Mouse (Mus musculus) Patski (cell line): ENCODE measurements around the gene Fam78b. TPM values are rescaled to one million over a fixed set of nuclear protein-coding genes. Genes with fewer than 3 reads are reported as not detected.

Experiments used
- ATAC-seq: fragments of 100-300 bp; one replicate; pipeline ENCODE4 v1.8.0; 2021
- CTCF ChIA-PET: fragments of 350-600 bp; sonication (Branson Sonifier 250); formaldehyde crosslinking; loops from one replicate; lab custom pipeline; 2022; ENCODE audit warnings: inconsistent platforms; lab: Charles Lee
- POLR2A ChIA-PET: fragments of 350-600 bp; sonication (Branson Sonifier 250); formaldehyde crosslinking; loops from one replicate; lab custom pipeline; 2022; ENCODE audit warnings: antibody characterized with exemption, inconsistent platforms; lab: Charles Lee
- DNase-seq: peaks from one replicate; pipeline ENCODE4 v3.0.0-alpha.2; 2011; ENCODE audit warnings: low read depth, low spot score
- H3K27me3 ChIP-seq: fragments of 371-371 bp; one replicate; pipeline ENCODE4 v1.5.1; 2021
- CTCF ChIP-seq: fragments of 100-300 bp; IDR thresholded peaks from one replicate; pipeline ENCODE4 v1.5.1; 2021
- in situ Hi-C: fragments of 300-500 bp; cut with MboI; formaldehyde crosslinking; loops from 3 replicates; pipeline ENCODE4 v1.11.1; 2018; ENCODE audit warnings: low pct_unique_long_range_greater_than_20kb, mixed read lengths
- polyA plus RNA-seq: library from polyadenylated mRNA; unstranded; gene quantifications from one replicate; pipeline ENCODE4 v1.2.3, GENCODE M21; 2021

Gene Fam78b
- not detected for polyA plus RNA-seq

DNA sequence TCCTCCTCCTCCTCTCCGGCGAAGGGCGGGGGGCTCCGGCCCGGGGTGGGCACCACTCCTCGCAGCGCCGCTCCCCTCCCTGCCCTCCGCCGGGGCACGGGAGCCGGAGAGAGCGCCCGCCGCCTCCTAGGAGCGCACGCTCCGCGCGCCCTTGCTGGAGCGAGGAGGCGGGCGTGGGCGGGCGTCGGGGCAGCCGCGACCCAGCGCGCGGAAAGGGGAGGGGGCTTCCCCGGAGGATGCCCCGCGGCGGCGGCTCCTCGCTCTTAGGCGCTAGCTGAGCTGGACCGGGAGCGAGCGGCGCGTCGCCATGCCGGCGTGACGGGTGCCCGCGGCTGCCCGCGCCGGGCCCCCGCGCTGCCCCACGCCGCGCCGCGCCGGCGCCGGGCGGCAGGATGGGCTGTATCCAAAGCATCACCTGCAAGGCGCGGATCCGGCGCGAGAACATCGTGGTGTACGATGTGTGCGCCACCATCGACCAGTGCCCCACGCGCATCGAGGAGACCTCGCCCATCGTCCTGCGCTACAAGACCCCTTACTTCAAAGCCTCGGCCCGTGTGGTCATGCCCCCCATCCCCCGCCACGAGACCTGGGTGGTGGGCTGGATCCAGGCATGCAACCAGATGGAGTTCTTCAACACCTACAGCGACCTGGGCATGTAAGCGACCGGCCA is at the start of gene Fam78b:
Gene Fam78b, plus strand, starts transcription at position 244 of the 670 bp plus-strand sequence.
- POLR2A ChIA-PET, result no interaction called here
- H3K27me3 ChIP-seq, result peaks cover 11% of the 10 kb centered on the region
- in situ Hi-C loops, result no loop called here
- no peak for ATAC-seq
- CTCF ChIA-PET, result no interaction called here
- TF ChIP-seq CTCF, result no peak
- DNase-seq, result no peak

GRCm38 (mm10) chr1:166964508-166964907 is 36.7 kb upstream of the Fam78b start:
- POLR2A ChIA-PET, result interaction anchor here (0.6 kb wide), 1 partner anchor 17 kb away, joined by 6 read pairs; no protein-coding TSS in a partner anchor
- H3K27me3 ChIP-seq, result no peaks in the 10 kb centered on the region
- DNase-seq (no peak), ATAC-seq (no peak)
- TF ChIP-seq CTCF, result no peak
- CTCF ChIA-PET, result no interaction called here
- in situ Hi-C loops, result no loop called here

- ATAC-seq, result no peak
- ChIA-PET CTCF (no interaction called here), POLR2A (no interaction called here)
- in situ Hi-C loops, result no loop called here
- DNase-seq, result no peak
- no peak for TF ChIP-seq CTCF
- no peaks in the 10 kb centered on the region for H3K27me3 ChIP-seq
Measured at GRCm38 (mm10) chr1:166968271-166968670, 32.9 kb upstream of the Fam78b start.

GRCm38 (mm10) chr1:166973731-166974130 is 27.5 kb upstream of the Fam78b start:
- no peaks in the 10 kb centered on the region for H3K27me3 ChIP-seq
- DNase-seq, result no peak
- ATAC-seq, result no peak
- ChIA-PET CTCF (no interaction called here), POLR2A (no interaction called here)
- TF ChIP-seq CTCF, result no peak
- in situ Hi-C loops, result no loop called here

DNA sequence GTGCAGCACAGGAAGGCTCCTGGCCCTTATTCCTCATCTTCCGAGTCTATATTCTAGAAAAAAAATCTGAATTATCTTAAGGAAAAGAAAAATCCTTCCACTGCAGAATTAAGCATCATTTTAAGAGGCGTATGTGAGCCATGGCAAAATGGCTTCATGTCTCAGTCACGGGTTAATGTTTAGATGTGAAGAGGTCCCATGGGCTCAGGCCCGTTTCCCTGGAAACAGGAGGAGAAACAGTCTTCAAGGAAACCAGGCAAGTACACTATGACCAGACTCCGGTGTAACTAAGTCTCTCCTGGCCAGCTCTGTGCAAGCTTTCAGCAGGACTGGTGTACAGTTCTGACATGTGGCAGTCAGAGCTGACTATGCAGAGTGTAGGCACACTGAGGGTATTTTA is 22.6 kb upstream of the Fam78b start:
- in situ Hi-C loops, result no loop called here
- CTCF ChIA-PET, result no interaction called here
- TF ChIP-seq CTCF, result no peak
- H3K27me3 ChIP-seq, result no peaks in the 10 kb centered on the region
- DNase-seq (no peak), ATAC-seq (no peak)
- POLR2A ChIA-PET, result interaction anchor here (0.6 kb wide), 1 partner anchor 76 kb away, joined by 4 read pairs; no protein-coding TSS in a partner anchor

- in situ Hi-C loops, result no loop called here
- ChIA-PET POLR2A (no interaction called here), CTCF (no interaction called here)
- ATAC-seq, result no peak
- no peak for DNase-seq
- H3K27me3 ChIP-seq, result no peaks in the 10 kb centered on the region
- TF ChIP-seq CTCF, result no peak
Measured at GRCm38 (mm10) chr1:166994266-166994665, 7.0 kb upstream of the Fam78b start.

DNA sequence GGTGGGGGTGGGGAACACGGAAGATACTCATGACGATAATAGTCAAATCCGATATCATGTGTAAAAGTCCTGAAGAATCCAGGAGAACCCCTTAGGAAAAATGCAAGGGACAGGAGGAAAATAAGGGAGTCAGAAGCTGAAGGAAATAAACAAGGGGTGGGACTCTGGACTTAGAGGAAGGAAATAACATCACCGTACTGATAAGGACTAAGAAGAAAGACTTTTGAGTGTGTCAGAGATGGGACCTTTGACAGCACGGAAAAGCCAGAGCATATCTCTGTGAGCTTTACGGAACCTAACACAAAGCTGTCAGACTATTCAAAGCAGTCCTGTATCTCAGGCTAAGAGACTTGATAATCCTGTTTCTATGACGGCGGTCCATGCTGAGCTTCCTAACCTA is 5.0 kb upstream of the Fam78b start:
- H3K27me3 ChIP-seq, result no peaks in the 10 kb centered on the region
- DNase-seq (no peak), ATAC-seq (no peak)
- no peak for TF ChIP-seq CTCF
- ChIA-PET CTCF (no interaction called here), POLR2A (no interaction called here)
- in situ Hi-C loops, result no loop called here

DNA sequence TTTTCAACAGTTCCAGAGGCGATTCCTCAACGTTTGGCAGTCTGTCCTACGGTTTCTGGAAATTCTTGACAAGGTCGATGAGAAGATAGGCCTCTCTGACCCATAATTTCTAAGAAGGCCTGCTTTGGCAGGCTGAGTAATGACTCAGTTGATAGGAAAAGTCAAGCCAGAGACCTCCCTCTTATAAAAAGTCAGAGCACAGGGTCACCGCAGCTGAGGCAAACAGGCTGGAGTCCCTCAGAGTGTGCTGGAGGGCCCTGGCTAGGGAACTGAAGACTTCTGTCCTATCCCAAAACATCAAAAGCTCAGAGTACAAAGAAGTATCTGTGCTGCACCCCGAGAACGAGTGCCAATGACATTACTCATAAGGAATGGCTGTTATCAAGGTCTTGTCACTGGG is 4.4 kb upstream of the Fam78b start:
- in situ Hi-C loops, result no loop called here
- no peak for DNase-seq

DNA sequence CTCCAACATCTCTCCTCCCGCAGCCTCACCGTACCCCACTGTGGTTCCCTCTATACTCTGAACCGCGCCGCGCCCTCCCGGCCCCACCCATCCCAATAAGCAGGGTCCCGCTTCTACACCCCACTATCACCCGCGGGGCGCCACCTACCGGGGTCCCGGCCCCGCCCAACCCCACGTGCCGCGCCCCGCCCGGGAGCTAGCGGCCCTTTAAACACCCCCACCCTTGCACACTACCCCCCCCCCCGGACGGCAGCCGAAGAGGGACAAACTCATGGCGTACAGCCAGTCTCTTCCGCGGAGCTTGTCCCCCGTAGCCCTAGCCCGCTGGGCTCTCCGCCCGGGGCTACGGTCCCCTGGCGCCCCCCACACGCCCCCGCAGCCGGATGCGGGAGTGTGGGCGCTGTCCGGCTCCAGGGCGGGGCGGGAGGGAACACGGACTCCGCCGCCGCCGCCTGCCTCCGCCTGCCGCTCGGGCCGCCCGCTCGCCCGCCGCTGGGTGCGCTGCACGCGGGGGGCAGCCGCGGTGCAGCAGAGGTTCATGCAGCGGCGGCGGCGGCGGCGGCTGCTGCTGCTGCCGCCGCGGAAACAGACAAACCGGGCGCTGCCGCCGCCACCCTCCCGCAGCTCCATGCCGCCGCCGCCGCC is 566 bp upstream of the Fam78b start:
- in situ Hi-C loops, result no loop called here
- CTCF ChIA-PET, result no interaction called here
- POLR2A ChIA-PET, result no interaction called here

More for the DNA sequence above, 4.4 kb upstream of the Fam78b start:
- no peak for TF ChIP-seq CTCF
- POLR2A ChIA-PET, result no interaction called here
- ATAC-seq, result no peak
- CTCF ChIA-PET, result no interaction called here
- H3K27me3 ChIP-seq, result no peaks in the 10 kb centered on the region

DNA sequence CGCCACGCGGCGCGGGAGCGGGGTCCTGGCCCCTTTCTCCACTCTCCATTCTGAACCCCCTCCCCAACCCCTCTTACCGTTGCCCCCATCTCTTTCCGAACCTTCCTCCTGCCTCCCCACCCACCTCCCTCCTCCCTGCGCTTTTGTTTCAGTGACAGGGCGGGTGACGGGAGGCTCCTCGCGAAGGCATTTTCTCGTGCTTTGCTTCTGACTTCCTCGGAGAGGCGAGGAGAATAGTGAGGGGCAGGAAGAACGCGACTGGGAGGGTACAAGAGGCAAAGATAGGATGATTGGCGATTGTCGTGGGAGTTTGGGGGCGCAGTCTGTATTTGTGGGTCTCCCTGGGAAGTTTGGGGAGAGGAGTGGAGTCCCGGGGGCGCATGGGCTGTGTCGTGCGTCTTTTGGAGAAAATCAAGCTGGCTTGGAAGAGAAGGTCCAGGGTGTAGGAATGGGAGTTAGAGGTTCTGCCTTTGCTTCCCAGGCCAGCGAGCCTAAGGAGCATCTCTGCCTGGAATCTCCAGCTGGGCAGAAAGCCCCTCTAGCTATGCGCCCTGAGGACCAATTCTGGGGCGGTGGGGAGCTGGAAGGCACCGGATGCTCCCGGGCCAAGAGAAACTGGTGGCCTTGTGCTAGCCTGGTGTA is 748 bp downstream of the Fam78b start:
- ATAC-seq (no peak), DNase-seq (no peak)
- CTCF ChIA-PET, result no interaction called here

More for the DNA sequence above, 566 bp upstream of the Fam78b start:
- H3K27me3 ChIP-seq, result peaks cover 11% of the 10 kb centered on the region
- ATAC-seq (no peak), DNase-seq (no peak)
- TF ChIP-seq CTCF, result no peak

DNA sequence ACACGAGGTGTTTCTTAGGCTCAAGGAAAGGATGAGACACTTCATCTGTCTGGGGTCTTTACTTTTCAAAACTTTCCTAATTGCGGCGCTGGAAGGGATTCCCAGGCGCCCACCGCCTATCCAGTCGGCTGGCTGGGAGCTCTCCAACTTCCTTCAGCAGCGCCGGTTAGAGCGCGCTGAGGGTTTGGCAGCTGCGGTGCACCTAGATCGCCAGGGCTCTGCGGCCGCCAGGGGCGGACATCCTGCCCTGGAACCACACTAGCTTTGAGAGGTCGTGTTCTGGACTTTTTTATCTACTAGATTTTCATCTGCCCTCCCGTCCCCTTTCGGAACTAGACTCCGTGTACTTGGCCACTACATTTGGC is 1.3 kb downstream of the Fam78b start:
- CTCF ChIA-PET, result no interaction called here
- ATAC-seq (no peak), DNase-seq (no peak)
- no peak for TF ChIP-seq CTCF
- in situ Hi-C loops, result no loop called here
- peaks cover 11% of the 10 kb centered on the region for H3K27me3 ChIP-seq
- POLR2A ChIA-PET, result no interaction called here

More for the DNA sequence above, 748 bp downstream of the Fam78b start:
- in situ Hi-C loops, result no loop called here
- peaks cover 11% of the 10 kb centered on the region for H3K27me3 ChIP-seq
- TF ChIP-seq CTCF, result no peak
- POLR2A ChIA-PET, result no interaction called here
